Mouse (Mus musculus): ENCODE results near the gene Acap3.

GRCm38 (mm10) chr4:155888181-155888580, 3.4 kb upstream of the Acap3 start:
- TF ChIP-seq CTCF (IDR thresholded peaks at IDR 0.05; ENCODE audit: control insufficient read depth, insufficient read depth, insufficient read length): no peak
- no peak for TF ChIP-seq MAX (IDR thresholded peaks at IDR 0.05)
- TF ChIP-seq USF1 (IDR thresholded peaks at IDR 0.05; ENCODE audit: low read depth): no peak
- no peak for TF ChIP-seq MYOG (IDR thresholded peaks at IDR 0.05; ENCODE audit: control insufficient read depth, extremely low read depth, insufficient read length)
- TF ChIP-seq FOSL1 (IDR thresholded peaks at IDR 0.05; ENCODE audit: insufficient read depth, low read length, poor library complexity, severe bottlenecking): no peak
- TF ChIP-seq MYOD1 (IDR thresholded peaks at IDR 0.05; ENCODE audit: control insufficient read depth, insufficient read length, low read depth): no peak

All from C2C12 (cell line).